In the genomic region with DNA sequence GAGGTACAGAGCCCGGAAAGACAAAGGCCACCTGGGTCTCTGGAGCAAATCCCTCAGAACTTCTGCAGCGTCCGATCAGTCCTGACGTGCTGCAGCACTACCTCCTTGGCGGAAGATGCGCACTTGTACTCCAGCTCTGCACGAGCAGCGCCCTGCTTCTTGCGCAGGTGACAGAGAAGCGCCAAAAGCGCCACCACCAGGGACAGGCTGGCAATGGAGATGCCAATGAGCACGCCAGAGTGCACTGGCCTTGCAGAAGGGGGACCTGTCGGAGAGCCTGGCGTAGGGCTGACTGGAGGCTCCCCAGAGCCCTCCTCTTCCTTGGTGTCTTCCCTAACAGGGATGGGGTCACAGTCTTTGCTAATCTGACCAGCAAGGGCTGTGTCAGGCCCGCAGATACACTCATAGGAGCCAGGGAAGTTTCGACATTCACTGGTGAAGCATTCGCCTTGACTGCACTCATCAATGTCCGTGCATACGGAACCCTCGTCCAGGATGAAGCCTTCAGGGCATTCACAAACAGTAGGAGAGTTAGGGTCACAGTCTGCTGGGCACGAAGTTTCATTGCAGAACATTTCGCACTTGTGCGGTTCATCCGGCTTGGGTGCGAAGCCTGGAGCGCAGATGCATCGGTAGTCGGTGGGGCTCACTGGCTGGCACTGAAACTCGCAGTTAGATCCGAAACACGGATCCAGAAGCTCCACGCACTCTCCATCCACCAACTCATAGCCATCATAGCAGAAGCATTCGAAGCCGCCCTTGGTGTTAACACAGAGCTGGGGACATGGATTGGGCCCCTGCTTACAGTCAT, we compare ENCODE assay signal across 7 mouse cellular contexts. TPM values are rescaled to one million over a fixed set of nuclear protein-coding genes. Genes with fewer than 3 reads are reported as not detected.
DNase-seq lines count a peak whose midpoint lies in the region; ATAC-seq and TF ChIP-seq lines count a peak whose summit lies in the region.

No protein-coding gene starts in this region.

- TF ChIP-seq CTCF in embryonic fibroblast, embryonic 13.5 days (IDR thresholded peaks at IDR 0.05; ENCODE audit: borderline replicate concordance, insufficient read depth, low read length) = peak; percentile 46; the same call in 1 of the 2 replicates

- no peak for ATAC-seq in hindbrain, embryonic 14.5 days (ENCODE audit: low FRiP score)
- no peak for ATAC-seq in liver, embryonic 11.5 days (replicated peaks; ENCODE audit: low FRiP score)
- peak; percentile 40 for ATAC-seq in midbrain, embryonic 15.5 days (replicated peaks)

- no peaks in the 10 kb centered on the region for H3K36me3 ChIP-seq in hindbrain, embryonic 14.5 days (replicated peaks; ENCODE audit: control insufficient read depth, insufficient read depth)
- no peaks in the 10 kb centered on the region for H3K36me3 ChIP-seq in liver, embryonic 11.5 days (ENCODE audit: control insufficient read depth, insufficient read depth, low read length)
- no peaks in the 10 kb centered on the region for H3K36me3 ChIP-seq in midbrain, embryonic 15.5 days (replicated peaks)

- H3K9me3 ChIP-seq in hindbrain, embryonic 14.5 days (ENCODE audit: control insufficient read depth, low read length) = no peaks in the 10 kb centered on the region
- no peaks in the 10 kb centered on the region for H3K9me3 ChIP-seq in liver, embryonic 11.5 days (ENCODE audit: control insufficient read depth, low read length)
- H3K9me3 ChIP-seq in midbrain, embryonic 15.5 days = no peaks in the 10 kb centered on the region

- WGBS in hindbrain, embryonic 14.5 days = 8% methylated on average over 34 of the region's 34 CpGs
- WGBS in liver, embryonic 11.5 days = 20% methylated on average over 34 of the region's 34 CpGs
- 9% methylated on average over 34 of the region's 34 CpGs for WGBS in midbrain, embryonic 15.5 days

- no peak overlapping the region; the same call in 1 of the 2 replicates for H3K9ac ChIP-seq in hindbrain, embryonic 14.5 days
- H3K9ac ChIP-seq in liver, embryonic 11.5 days (ENCODE audit: low read depth, low read length) = no peak overlapping the region
- 0 out of 2 replicates have a peak overlapping the region, but pooled peaks have one; percentile 17 for H3K9ac ChIP-seq in midbrain, embryonic 15.5 days

- H3K4me3 ChIP-seq in embryonic fibroblast, embryonic 13.5 days (ENCODE audit: insufficient read depth, low read length) = peak overlapping the region; percentile 31
- H3K4me3 ChIP-seq in hindbrain, embryonic 14.5 days (replicated peaks; ENCODE audit: low read length) = peak overlapping the region; percentile 36
- peak overlapping the region; percentile 44 for H3K4me3 ChIP-seq in liver, embryonic 11.5 days (ENCODE audit: low read depth, low read length)
- peak overlapping the region; percentile 38 for H3K4me3 ChIP-seq in midbrain, embryonic 15.5 days

- no peak overlapping the region for H3K27ac ChIP-seq in embryonic fibroblast, embryonic 13.5 days (ENCODE audit: insufficient read depth, low read length)
- H3K27ac ChIP-seq in hindbrain, embryonic 14.5 days = no peak overlapping the region
- H3K27ac ChIP-seq in liver, embryonic 11.5 days (ENCODE audit: low read depth, low read length) = no peak overlapping the region
- H3K27ac ChIP-seq in midbrain, embryonic 15.5 days = no peak overlapping the region

- H3K4me2 ChIP-seq in hindbrain, embryonic 14.5 days (replicated peaks) = peak overlapping the region; percentile 67
- H3K4me2 ChIP-seq in liver, embryonic 11.5 days = peak overlapping the region; percentile 69
- H3K4me2 ChIP-seq in midbrain, embryonic 15.5 days = peak overlapping the region; percentile 56

- peaks cover 11% of the 10 kb centered on the region; the same call in 1 of the 2 replicates for H3K4me1 ChIP-seq in embryonic fibroblast, embryonic 13.5 days (ENCODE audit: control insufficient read depth, insufficient read depth, low read length)
- peaks cover 23% of the 10 kb centered on the region for H3K4me1 ChIP-seq in hindbrain, embryonic 14.5 days (replicated peaks; ENCODE audit: control insufficient read depth, insufficient read depth, low read length)
- peaks cover 5% of the 10 kb centered on the region for H3K4me1 ChIP-seq in liver, embryonic 11.5 days (replicated peaks; ENCODE audit: control insufficient read depth, insufficient read depth, low read length)
- peaks cover 28% of the 10 kb centered on the region for H3K4me1 ChIP-seq in midbrain, embryonic 15.5 days

- 0 out of 2 replicates have a peak, but pooled peaks have one; percentile 32 for TF ChIP-seq POLR2A in embryonic fibroblast, embryonic 13.5 days (IDR thresholded peaks at IDR 0.05; ENCODE audit: low read depth, low read length)

- peaks cover 48% of the 10 kb centered on the region for H3K27me3 ChIP-seq in hindbrain, embryonic 14.5 days (ENCODE audit: control insufficient read depth, insufficient read depth, low read length)
- peaks cover 31% of the 10 kb centered on the region for H3K27me3 ChIP-seq in liver, embryonic 11.5 days (replicated peaks; ENCODE audit: control insufficient read depth, insufficient read depth, low read length)
- H3K27me3 ChIP-seq in midbrain, embryonic 15.5 days (replicated peaks) = peaks cover 43% of the 10 kb centered on the region

- peak; percentile 71 for DNase-seq in 3134 (ENCODE audit: extremely low read depth, insufficient read length, low spot score)
- peak; percentile 38 for DNase-seq in ES-CJ7 (ENCODE audit: low read depth, low spot score)
- peak; percentile 38 for DNase-seq in hindbrain, embryonic 14.5 days (ENCODE audit: low spot score)
- DNase-seq in liver, embryonic 11.5 days (ENCODE audit: low spot score) = peak; percentile 43
- DNase-seq in testis, postnatal 10 days (ENCODE audit: low spot score) = peak; percentile 50

RNA-seq across cellular contexts. Expression of gene Thbd, which starts 1.6 kb away (rescaled TPM):
- 66.5 and 77.2 TPM in 2 replicates for polyA plus RNA-seq in embryonic fibroblast, embryonic 13.5 days (2011; ENCODE audit: insufficient read length, low read depth, missing spikeins)
- 8.2 and 8.5 TPM in 2 replicates for polyA plus RNA-seq in hindbrain, embryonic 14.5 days (2014; fragmentation: Nextera tagmentation; extraction: Ambion mirVana)
- 4.6 and 5.2 TPM in 2 replicates for polyA plus RNA-seq in liver, embryonic 11.5 days (2014; fragmentation: Nextera tagmentation; extraction: Ambion mirVana)
- polyA plus RNA-seq in midbrain, embryonic 15.5 days (2015; fragmentation: Nextera tagmentation; extraction: Ambion mirVana) = 13.0 and 14.6 TPM in 2 replicates

RNA-seq across cellular contexts. Expression of gene Sstr4, which starts 11.2 kb away (rescaled TPM):
- 0.84 and 0.92 TPM in 2 replicates for polyA plus RNA-seq in embryonic fibroblast, embryonic 13.5 days (2011; ENCODE audit: insufficient read length, low read depth, missing spikeins)
- polyA plus RNA-seq in hindbrain, embryonic 14.5 days (2014; fragmentation: Nextera tagmentation; extraction: Ambion mirVana) = 3.7 and 4.1 TPM in 2 replicates
- polyA plus RNA-seq in liver, embryonic 11.5 days (2014; fragmentation: Nextera tagmentation; extraction: Ambion mirVana) = 0.42 and 0.43 TPM in 2 replicates
- polyA plus RNA-seq in midbrain, embryonic 15.5 days (2015; fragmentation: Nextera tagmentation; extraction: Ambion mirVana) = 3.4 and 3.9 TPM in 2 replicates

RNA-seq across cellular contexts. Expression of gene Cd93, which starts 37.0 kb away (rescaled TPM):
- polyA plus RNA-seq in embryonic fibroblast, embryonic 13.5 days (2011; ENCODE audit: insufficient read length, low read depth, missing spikeins) = 0.50 and 1.1 TPM in 2 replicates
- 10.1 and 10.3 TPM in 2 replicates for polyA plus RNA-seq in hindbrain, embryonic 14.5 days (2014; fragmentation: Nextera tagmentation; extraction: Ambion mirVana)
- 4.6 and 5.0 TPM in 2 replicates for polyA plus RNA-seq in liver, embryonic 11.5 days (2014; fragmentation: Nextera tagmentation; extraction: Ambion mirVana)
- 8.1 and 8.7 TPM in 2 replicates for polyA plus RNA-seq in midbrain, embryonic 15.5 days (2015; fragmentation: Nextera tagmentation; extraction: Ambion mirVana)
